Mouse (Mus musculus) stomach, postnatal 0 days (tissue): ENCODE measurements at regions not wholly inside any gene's neighbourhood (a gene's known extent, or its start where the extent isn't known, plus 50 kb on each side); places are given as distances from the start of the nearest gene placed in this dataset.

Source experiments
- CTCF ChIP-seq: IDR thresholded peaks from 2 replicates; pipeline ENCODE4 v1.5.1; 2016; ENCODE audit warnings: antibody characterized with exemption, low read depth, mild to moderate bottlenecking, moderate library complexity
- EP300 ChIP-seq: optimal IDR thresholded peaks from 2 replicates; pipeline ENCODE3; 2016; ENCODE audit warnings: antibody characterized with exemption

DNA sequence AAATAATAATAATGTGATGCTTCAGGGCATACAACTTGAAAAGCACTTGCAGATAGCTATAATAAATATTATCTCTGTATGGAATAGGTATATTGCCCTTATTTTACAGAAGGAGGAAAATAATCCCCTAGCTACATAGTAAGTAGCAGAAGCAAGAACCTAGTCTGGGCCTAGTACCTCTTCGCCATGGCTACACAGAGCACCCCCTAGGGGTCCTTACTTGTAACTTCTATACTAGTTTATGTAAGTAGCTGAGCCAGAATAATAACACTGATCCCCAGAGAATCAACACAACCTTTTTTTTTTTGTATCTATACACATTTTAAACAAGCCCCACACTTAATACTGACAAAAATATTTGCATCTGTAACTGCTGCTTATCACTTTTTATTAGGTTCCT is 55.6 kb upstream of the Ndufb6 start:
- no peak for TF ChIP-seq EP300
- TF ChIP-seq CTCF, result 0 out of 2 replicates have a peak, but pooled peaks have one; percentile 7
